Mouse (Mus musculus) yolk sac, embryonic 10.5 days (tissue): ENCODE results near the gene BC003965.
"Not testable (repeated sequence)": the region's sequence is repeated elsewhere in the genome, so short reads cannot be mapped to it uniquely, and the experiment has no call there.

Experiments
- DNase-seq: peaks from one replicate; pipeline ENCODE4 v3.0.0-alpha.2; 2017; ENCODE audit warnings: low spot score

The BC003965 gene

DNA sequence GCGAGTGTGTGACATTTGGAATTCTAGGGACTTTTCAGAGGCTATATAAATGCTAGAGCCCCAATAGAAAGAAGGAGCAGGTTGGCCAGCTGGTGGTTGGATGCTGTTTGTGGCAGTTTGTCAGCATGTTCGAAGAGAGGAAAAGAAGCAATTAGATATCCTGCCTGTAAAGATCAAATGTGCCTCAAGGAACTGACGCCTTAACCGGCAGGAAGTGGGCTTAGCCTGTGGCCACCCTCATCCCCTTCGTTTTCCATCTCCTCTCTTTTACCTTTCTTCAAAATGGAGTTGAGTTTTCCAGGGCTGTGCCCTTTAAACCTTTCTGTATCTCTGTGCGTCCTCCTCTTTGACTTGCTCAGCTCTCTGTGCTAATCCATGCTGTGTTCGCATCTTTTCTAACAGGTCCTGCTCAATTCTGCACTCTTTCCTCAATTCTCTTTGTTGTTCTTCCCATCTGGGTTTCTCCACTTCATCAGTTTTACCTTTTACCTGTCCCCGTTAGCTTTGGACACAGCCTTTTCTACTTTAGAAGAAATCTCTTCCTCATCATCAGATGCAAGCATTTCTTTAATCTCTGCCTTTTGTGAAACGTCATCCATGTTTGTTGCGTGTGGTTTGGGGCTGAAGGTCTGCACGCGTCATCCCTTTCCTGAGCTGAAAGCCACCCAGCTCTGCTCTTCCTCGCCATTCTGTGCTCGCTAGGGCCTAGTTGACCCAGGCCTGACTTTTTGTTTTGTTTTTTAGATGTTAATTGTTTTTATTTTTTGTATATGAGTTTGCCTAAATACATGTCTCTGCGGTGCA lies 35.3 kb downstream of the BC003965 start:
- no peak for DNase-seq

- no peak for DNase-seq
Observed at GRCm38 (mm10) chr17:25220746-25221145, 36.4 kb downstream of the BC003965 start.

GRCm38 (mm10) chr17:25221821-25222503 lies 37.6 kb downstream of the BC003965 start:
- peak; percentile 85 for DNase-seq

- DNase-seq, result not testable (repeated sequence)
Observed at GRCm38 (mm10) chr17:25222504-25222940, 38.2 kb downstream of the BC003965 start.

DNA sequence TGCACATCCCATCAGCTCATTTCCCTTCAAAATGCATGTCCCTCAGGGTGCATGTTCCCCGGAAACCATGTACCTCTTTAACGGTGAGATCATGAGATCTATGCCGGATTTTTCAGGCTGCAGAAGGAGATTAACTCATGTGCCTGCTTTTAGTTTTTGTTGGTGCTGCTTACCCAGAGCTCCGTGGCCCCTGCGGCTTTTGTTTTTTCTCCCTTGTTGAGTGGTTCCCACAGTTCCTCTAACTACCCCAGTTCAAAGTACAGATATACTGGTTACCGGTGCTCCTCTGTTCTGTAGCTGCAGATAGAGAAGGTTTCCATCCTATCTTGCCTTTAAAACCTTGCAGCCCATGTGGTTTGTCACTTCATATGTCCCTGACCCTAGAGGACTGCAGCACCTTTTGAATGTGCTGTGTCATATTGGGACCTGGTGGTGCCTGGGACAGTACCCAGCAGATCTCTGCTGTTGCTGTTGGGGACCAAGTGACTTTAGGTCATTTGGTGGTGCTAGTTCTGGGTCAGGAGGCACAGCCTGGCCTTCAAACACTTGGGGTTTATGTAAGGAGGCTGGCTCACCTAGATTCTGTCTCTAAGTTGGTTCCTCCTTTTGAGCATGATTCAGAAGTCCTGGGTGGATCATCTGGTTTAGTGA lies 38.7 kb downstream of the BC003965 start:
- DNase-seq, result peak; percentile 43

- DNase-seq, result no peak
Observed at GRCm38 (mm10) chr17:25224586-25225222, 40.4 kb downstream of the BC003965 start.

GRCm38 (mm10) chr17:25225659-25226058 lies 41.3 kb downstream of the BC003965 start:
- no peak for DNase-seq

GRCm38 (mm10) chr17:25227991-25228390 lies 43.6 kb downstream of the BC003965 start:
- no peak for DNase-seq

DNA sequence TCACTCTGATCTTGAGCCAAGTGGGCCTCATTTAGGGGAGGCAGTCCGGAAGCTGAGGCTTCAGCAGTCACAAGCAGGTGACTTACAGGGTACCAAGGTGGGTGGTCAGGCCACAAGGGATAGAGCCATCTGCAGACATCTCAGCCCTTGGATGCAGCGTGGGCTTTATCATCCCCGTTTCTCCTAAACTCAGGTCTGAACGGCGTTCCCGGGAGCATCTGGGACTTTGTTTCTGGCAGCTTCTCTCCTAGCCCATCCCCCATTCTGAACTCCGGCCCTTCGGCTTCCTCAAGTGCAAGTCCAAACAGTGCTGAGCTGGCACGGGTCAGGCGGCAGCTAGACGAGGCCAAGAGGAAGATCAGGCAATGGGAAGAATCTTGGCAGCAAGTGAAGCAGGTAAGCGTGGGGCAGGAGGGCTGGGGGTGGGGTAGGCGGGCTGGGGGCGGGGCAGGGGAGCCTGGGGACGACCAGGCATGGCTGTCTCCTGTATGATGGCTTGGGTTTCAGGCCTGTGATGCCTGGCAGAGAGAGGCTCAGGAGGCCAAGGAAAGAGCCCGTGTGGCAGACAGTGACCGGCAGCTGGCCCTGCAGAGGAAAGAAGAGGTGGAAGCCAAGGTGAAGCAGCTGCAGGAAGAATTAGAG lies 45.8 kb downstream of the BC003965 start:
- not testable (repeated sequence) for DNase-seq

DNA sequence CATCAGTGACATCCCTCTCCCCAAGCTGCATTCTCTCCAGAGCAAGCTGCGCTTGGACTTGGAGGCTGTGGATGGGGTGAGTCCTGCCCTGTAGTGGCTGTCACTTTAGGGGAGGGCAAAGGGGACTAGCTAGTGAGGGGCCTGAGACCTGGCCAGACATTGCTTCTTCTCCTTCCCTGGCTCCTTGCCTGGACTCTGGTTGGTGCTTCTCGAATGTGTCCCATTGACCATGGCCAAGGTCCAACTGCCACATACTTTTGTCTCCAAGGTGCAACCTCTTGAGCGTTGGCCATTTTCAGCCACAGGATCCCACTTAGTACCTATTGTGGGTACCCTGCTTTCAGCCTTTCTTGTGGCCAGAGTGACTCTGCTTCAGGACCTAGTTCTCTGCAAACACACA lies 46.3 kb downstream of the BC003965 start:
- DNase-seq, result no peak

DNA sequence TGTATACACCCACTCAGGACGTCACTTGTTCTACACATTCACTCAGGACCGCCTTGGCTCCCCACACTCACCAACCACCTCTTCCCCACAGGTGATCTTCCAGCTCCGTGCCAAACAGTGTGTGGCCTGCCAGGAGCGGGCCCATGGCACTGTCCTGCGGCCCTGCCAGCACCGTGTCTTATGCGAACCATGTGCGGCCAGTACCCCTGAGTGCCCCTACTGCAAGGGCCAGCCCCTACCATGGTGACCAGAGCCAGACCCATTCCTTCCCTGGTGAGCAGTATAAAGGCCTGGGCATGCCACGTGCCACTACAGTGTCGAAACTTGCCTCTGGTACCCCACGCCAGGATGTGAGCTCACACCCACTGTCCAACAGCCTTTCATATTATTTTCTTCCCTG lies 47.3 kb downstream of the BC003965 start:
- not testable (repeated sequence) for DNase-seq

GRCm38 (mm10) chr17:25235635-25236034 lies 51.3 kb downstream of the BC003965 start:
- DNase-seq, result no peak
